Mouse (Mus musculus): ENCODE data around the gene Kmt2a. TPM values are rescaled to one million over a fixed set of nuclear protein-coding genes. Genes with fewer than 3 reads are reported as not detected.

The Kmt2a gene
- polyA plus RNA-seq, 1 experiment from 2014 or later, result 14.7 TPM

GRCm38 (mm10) chr9:44826660-44827059 is 54.4 kb downstream of the Kmt2a start:
- H3K4me1 ChIP-seq (replicated peaks; ENCODE audit: control insufficient read depth, insufficient read depth, low read length), result no peaks in the 10 kb centered on the region
- DNase-seq (ENCODE audit: low spot score) (no peak), ATAC-seq (replicated peaks; ENCODE audit: low FRiP score, low TSS enrichment, low read depth) (no peak)
- H3K27me3 ChIP-seq (replicated peaks; ENCODE audit: control insufficient read depth, insufficient read depth, low read length), result no peaks in the 10 kb centered on the region
- H3K36me3 ChIP-seq (ENCODE audit: control insufficient read depth, insufficient read depth, low read length), result peaks cover 100% of the 10 kb centered on the region
- no peak overlapping the region for H3K4me3 ChIP-seq (ENCODE audit: low read depth, low read length)
- no peaks in the 10 kb centered on the region for H3K9me3 ChIP-seq (ENCODE audit: control insufficient read depth, low read length)
- no peak overlapping the region for H3K9ac ChIP-seq (ENCODE audit: low read length)
- 90% methylated on average over 7 of the region's 7 CpGs for WGBS
- H3K4me2 ChIP-seq (ENCODE audit: low read length), result no peak overlapping the region
- H3K27ac ChIP-seq (ENCODE audit: low read depth), result no peak overlapping the region

- Histone ChIP-seq H3K4me2 (ENCODE audit: low read length) (no peak overlapping the region), H3K4me1 (replicated peaks; ENCODE audit: control insufficient read depth, insufficient read depth, low read length) (no peaks in the 10 kb centered on the region), H3K27ac (ENCODE audit: low read depth) (no peak overlapping the region), H3K36me3 (ENCODE audit: control insufficient read depth, insufficient read depth, low read length) (peaks cover 100% of the 10 kb centered on the region), H3K9ac (ENCODE audit: low read length) (no peak overlapping the region), H3K9me3 (ENCODE audit: control insufficient read depth, low read length) (no peaks in the 10 kb centered on the region), H3K27me3 (replicated peaks; ENCODE audit: control insufficient read depth, insufficient read depth, low read length) (no peaks in the 10 kb centered on the region), H3K4me3 (ENCODE audit: low read depth, low read length) (no peak overlapping the region)
- no peak for DNase-seq (ENCODE audit: low spot score)
- 93% methylated on average over 15 of the region's 15 CpGs for WGBS
- ATAC-seq (replicated peaks; ENCODE audit: low FRiP score, low TSS enrichment, low read depth), result no peak
Observed at GRCm38 (mm10) chr9:44819920-44820827, 60.9 kb downstream of the Kmt2a start.

GRCm38 (mm10) chr9:44817522-44817921 is 63.6 kb downstream of the Kmt2a start:
- Histone ChIP-seq H3K9me3 (ENCODE audit: control insufficient read depth, low read length) (no peaks in the 10 kb centered on the region), H3K27me3 (replicated peaks; ENCODE audit: control insufficient read depth, insufficient read depth, low read length) (no peaks in the 10 kb centered on the region), H3K36me3 (ENCODE audit: control insufficient read depth, insufficient read depth, low read length) (peaks cover 100% of the 10 kb centered on the region), H3K4me1 (replicated peaks; ENCODE audit: control insufficient read depth, insufficient read depth, low read length) (no peaks in the 10 kb centered on the region), H3K4me2 (ENCODE audit: low read length) (no peak overlapping the region), H3K4me3 (ENCODE audit: low read depth, low read length) (no peak overlapping the region), H3K9ac (ENCODE audit: low read length) (no peak overlapping the region), H3K27ac (ENCODE audit: low read depth) (no peak overlapping the region)
- 84% methylated on average over 5 of the region's 5 CpGs for WGBS
- no peak for ATAC-seq (replicated peaks; ENCODE audit: low FRiP score, low TSS enrichment, low read depth)
- DNase-seq (ENCODE audit: low spot score), result no peak

GRCm38 (mm10) chr9:44814179-44814578 is 66.9 kb downstream of the Kmt2a start:
- Histone ChIP-seq H3K27ac (ENCODE audit: low read depth) (no peak overlapping the region), H3K9me3 (ENCODE audit: control insufficient read depth, low read length) (no peaks in the 10 kb centered on the region), H3K4me1 (replicated peaks; ENCODE audit: control insufficient read depth, insufficient read depth, low read length) (no peaks in the 10 kb centered on the region), H3K27me3 (replicated peaks; ENCODE audit: control insufficient read depth, insufficient read depth, low read length) (no peaks in the 10 kb centered on the region), H3K4me2 (ENCODE audit: low read length) (no peak overlapping the region), H3K4me3 (ENCODE audit: low read depth, low read length) (no peak overlapping the region), H3K9ac (ENCODE audit: low read length) (no peak overlapping the region), H3K36me3 (ENCODE audit: control insufficient read depth, insufficient read depth, low read length) (peaks cover 100% of the 10 kb centered on the region)
- 92% methylated on average over 8 of the region's 8 CpGs for WGBS
- no peak for DNase-seq (ENCODE audit: low spot score)
- ATAC-seq (replicated peaks; ENCODE audit: low FRiP score, low TSS enrichment, low read depth), result no peak

- WGBS, result 90% methylated on average over 10 of the region's 10 CpGs
- no peaks in the 10 kb centered on the region for H3K27me3 ChIP-seq (replicated peaks; ENCODE audit: control insufficient read depth, insufficient read depth, low read length)
- H3K27ac ChIP-seq (ENCODE audit: low read depth), result no peak overlapping the region
- H3K9ac ChIP-seq (ENCODE audit: low read length), result no peak overlapping the region
- no peaks in the 10 kb centered on the region for H3K4me1 ChIP-seq (replicated peaks; ENCODE audit: control insufficient read depth, insufficient read depth, low read length)
- ATAC-seq (replicated peaks; ENCODE audit: low FRiP score, low TSS enrichment, low read depth) (no peak), DNase-seq (ENCODE audit: low spot score) (no peak)
- no peak overlapping the region for H3K4me3 ChIP-seq (ENCODE audit: low read depth, low read length)
- H3K36me3 ChIP-seq (ENCODE audit: control insufficient read depth, insufficient read depth, low read length), result peaks cover 99% of the 10 kb centered on the region
- H3K9me3 ChIP-seq (ENCODE audit: control insufficient read depth, low read length), result no peaks in the 10 kb centered on the region
- H3K4me2 ChIP-seq (ENCODE audit: low read length), result no peak overlapping the region
Observed at GRCm38 (mm10) chr9:44810316-44810715, 70.8 kb downstream of the Kmt2a start.

GRCm38 (mm10) chr9:44807778-44808177 is 73.3 kb downstream of the Kmt2a start:
- WGBS, result 95% methylated on average over 10 of the region's 10 CpGs
- Histone ChIP-seq H3K27me3 (replicated peaks; ENCODE audit: control insufficient read depth, insufficient read depth, low read length) (no peaks in the 10 kb centered on the region), H3K4me1 (replicated peaks; ENCODE audit: control insufficient read depth, insufficient read depth, low read length) (no peaks in the 10 kb centered on the region), H3K9me3 (ENCODE audit: control insufficient read depth, low read length) (no peaks in the 10 kb centered on the region), H3K4me3 (ENCODE audit: low read depth, low read length) (no peak overlapping the region), H3K36me3 (ENCODE audit: control insufficient read depth, insufficient read depth, low read length) (peaks cover 82% of the 10 kb centered on the region), H3K27ac (ENCODE audit: low read depth) (no peak overlapping the region), H3K9ac (ENCODE audit: low read length) (no peak overlapping the region), H3K4me2 (ENCODE audit: low read length) (no peak overlapping the region)
- DNase-seq (ENCODE audit: low spot score) (no peak), ATAC-seq (replicated peaks; ENCODE audit: low FRiP score, low TSS enrichment, low read depth) (no peak)

- H3K36me3 ChIP-seq (ENCODE audit: control insufficient read depth, insufficient read depth, low read length), result peaks cover 76% of the 10 kb centered on the region
- H3K4me1 ChIP-seq (replicated peaks; ENCODE audit: control insufficient read depth, insufficient read depth, low read length), result no peaks in the 10 kb centered on the region
- H3K4me2 ChIP-seq (ENCODE audit: low read length), result no peak overlapping the region
- no peak overlapping the region for H3K27ac ChIP-seq (ENCODE audit: low read depth)
- ATAC-seq (replicated peaks; ENCODE audit: low FRiP score, low TSS enrichment, low read depth), result no peak
- DNase-seq (ENCODE audit: low spot score), result no peak
- H3K27me3 ChIP-seq (replicated peaks; ENCODE audit: control insufficient read depth, insufficient read depth, low read length), result no peaks in the 10 kb centered on the region
- no peak overlapping the region for H3K9ac ChIP-seq (ENCODE audit: low read length)
- WGBS, result 75% methylated on average over 5 of the region's 5 CpGs
- H3K4me3 ChIP-seq (ENCODE audit: low read depth, low read length), result no peak overlapping the region
- no peaks in the 10 kb centered on the region for H3K9me3 ChIP-seq (ENCODE audit: control insufficient read depth, low read length)
Observed at GRCm38 (mm10) chr9:44807141-44807540, 74.0 kb downstream of the Kmt2a start.

- Histone ChIP-seq H3K36me3 (ENCODE audit: control insufficient read depth, insufficient read depth, low read length) (peaks cover 60% of the 10 kb centered on the region), H3K4me3 (ENCODE audit: low read depth, low read length) (no peak overlapping the region), H3K27me3 (replicated peaks; ENCODE audit: control insufficient read depth, insufficient read depth, low read length) (no peaks in the 10 kb centered on the region; the same call in 1 of the 2 replicates), H3K27ac (ENCODE audit: low read depth) (no peak overlapping the region), H3K4me2 (ENCODE audit: low read length) (no peak overlapping the region), H3K9ac (ENCODE audit: low read length) (no peak overlapping the region), H3K9me3 (ENCODE audit: control insufficient read depth, low read length) (no peaks in the 10 kb centered on the region), H3K4me1 (replicated peaks; ENCODE audit: control insufficient read depth, insufficient read depth, low read length) (no peaks in the 10 kb centered on the region)
- ATAC-seq (replicated peaks; ENCODE audit: low FRiP score, low TSS enrichment, low read depth) (no peak), DNase-seq (ENCODE audit: low spot score) (no peak)
- 89% methylated on average over 5 of the region's 5 CpGs for WGBS
Observed at GRCm38 (mm10) chr9:44805536-44805935, 75.6 kb downstream of the Kmt2a start.

- H3K27me3 ChIP-seq (replicated peaks; ENCODE audit: control insufficient read depth, insufficient read depth, low read length), result peaks cover 2% of the 10 kb centered on the region; the same call in 1 of the 2 replicates
- no peak overlapping the region for H3K27ac ChIP-seq (ENCODE audit: low read depth)
- H3K4me2 ChIP-seq (ENCODE audit: low read length), result no peak overlapping the region
- WGBS, result 88% methylated on average over 10 of the region's 10 CpGs
- H3K9ac ChIP-seq (ENCODE audit: low read length), result no peak overlapping the region
- H3K4me1 ChIP-seq (replicated peaks; ENCODE audit: control insufficient read depth, insufficient read depth, low read length), result peaks cover 3% of the 10 kb centered on the region
- DNase-seq (ENCODE audit: low spot score) (no peak), ATAC-seq (replicated peaks; ENCODE audit: low FRiP score, low TSS enrichment, low read depth) (no peak)
- H3K36me3 ChIP-seq (ENCODE audit: control insufficient read depth, insufficient read depth, low read length), result peaks cover 51% of the 10 kb centered on the region
- H3K4me3 ChIP-seq (ENCODE audit: low read depth, low read length), result no peak overlapping the region
- no peaks in the 10 kb centered on the region for H3K9me3 ChIP-seq (ENCODE audit: control insufficient read depth, low read length)
Observed at GRCm38 (mm10) chr9:44804678-44805077, 76.4 kb downstream of the Kmt2a start.

All from intestine, embryonic 14.5 days (tissue).